In the genomic region with DNA sequence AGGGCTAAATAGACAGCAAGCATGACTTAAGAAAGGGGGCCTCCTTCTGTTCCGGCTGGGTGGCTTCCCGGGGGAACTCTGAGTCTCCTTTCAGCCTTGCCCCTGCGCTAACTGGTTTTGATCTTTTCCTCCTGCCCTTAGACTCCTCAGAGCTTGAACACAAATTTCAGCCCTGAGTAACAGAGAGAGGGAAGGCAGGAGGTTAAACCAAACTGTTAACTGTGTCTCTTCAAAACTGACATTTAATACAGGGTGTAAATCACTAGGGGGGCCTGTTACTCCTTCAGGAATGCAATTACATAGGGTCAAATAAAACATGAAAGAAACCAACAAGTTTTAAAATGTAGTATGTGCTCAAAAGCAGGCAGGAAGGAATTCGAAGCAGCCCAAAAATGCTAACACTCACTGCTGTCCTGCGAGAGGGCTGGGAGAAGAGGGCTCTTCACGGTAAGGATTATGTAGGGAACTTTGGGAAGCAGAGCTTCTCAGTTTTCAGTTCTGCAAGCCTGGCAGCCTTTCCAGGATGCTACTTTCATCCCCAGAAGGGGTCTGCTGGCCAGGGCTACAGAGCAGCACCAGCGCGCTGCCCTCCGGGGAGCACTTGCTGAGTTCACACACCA, we compare ENCODE assay signal across 9 mouse cellular contexts. TPM values are rescaled to one million over a fixed set of nuclear protein-coding genes. Genes with fewer than 3 reads are reported as not detected.
DNase-seq lines count a peak whose midpoint lies in the region; ATAC-seq and TF ChIP-seq lines count a peak whose summit lies in the region.
"Had no signal": no experiment of that assay in that cellular context is flagged by ENCODE, and none has a peak within 500 bp of the region (broad histone marks: within the 10 kb centered on the region; RNA-seq: fewer than 3 reads in every experiment).

No protein-coding gene starts in this region.

- ATAC-seq in forebrain, embryonic 14.5 days, result no peak
- ATAC-seq in forebrain, embryonic 11.5 days (replicated peaks; ENCODE audit: low FRiP score), result no peak

- 12% methylated on average over 9 of the region's 9 CpGs for WGBS in forebrain, embryonic 10.5 days
- 25% methylated on average over 9 of the region's 9 CpGs for WGBS in forebrain, embryonic 14.5 days
- WGBS in forebrain, embryonic 11.5 days, result 17% methylated on average over 9 of the region's 9 CpGs

- H3K27ac ChIP-seq in forebrain, embryonic 10.5 days, result peak overlapping the region; percentile 54; the same call in 1 of the 2 replicates
- no peak overlapping the region for H3K27ac ChIP-seq in forebrain, embryonic 14.5 days (ENCODE audit: low read depth, low read length)
- peak overlapping the region; percentile 55; the same call in 1 of the 2 replicates for H3K27ac ChIP-seq in embryonic fibroblast, embryonic 13.5 days (ENCODE audit: insufficient read depth, low read length)
- H3K27ac ChIP-seq in forebrain, embryonic 11.5 days (ENCODE audit: low read depth, low read length), result no peak overlapping the region
- H3K27ac ChIP-seq: left cerebral cortex, adult 2 months had no signal

- no peaks in the 10 kb centered on the region for H3K36me3 ChIP-seq in forebrain, embryonic 10.5 days (replicated peaks)
- no peaks in the 10 kb centered on the region for H3K36me3 ChIP-seq in forebrain, embryonic 14.5 days (ENCODE audit: control insufficient read depth, insufficient read depth, low read length)
- H3K36me3 ChIP-seq in forebrain, embryonic 11.5 days (ENCODE audit: control insufficient read depth, insufficient read depth, low read length), result no peaks in the 10 kb centered on the region

- H3K9me3 ChIP-seq in forebrain, embryonic 10.5 days, result no peaks in the 10 kb centered on the region
- no peaks in the 10 kb centered on the region for H3K9me3 ChIP-seq in forebrain, embryonic 14.5 days (replicated peaks; ENCODE audit: control insufficient read depth, low read length)
- H3K9me3 ChIP-seq in forebrain, embryonic 11.5 days (ENCODE audit: control insufficient read depth, low read length), result no peaks in the 10 kb centered on the region

- no peak overlapping the region for H3K9ac ChIP-seq in forebrain, embryonic 14.5 days (ENCODE audit: low read length)
- H3K9ac ChIP-seq in forebrain, embryonic 11.5 days (ENCODE audit: low read length), result no peak overlapping the region

- no peak for TF ChIP-seq POLR2A in embryonic fibroblast, embryonic 13.5 days (IDR thresholded peaks at IDR 0.05; ENCODE audit: low read depth, low read length)

- H3K4me3 ChIP-seq in forebrain, embryonic 10.5 days, result no peak overlapping the region
- no peak overlapping the region for H3K4me3 ChIP-seq in forebrain, embryonic 14.5 days (ENCODE audit: low read depth, low read length)
- no peak overlapping the region for H3K4me3 ChIP-seq in embryonic fibroblast, embryonic 13.5 days (ENCODE audit: insufficient read depth, low read length)
- H3K4me3 ChIP-seq in forebrain, embryonic 11.5 days (ENCODE audit: low read depth, low read length), result no peak overlapping the region
- H3K4me3 ChIP-seq: left cerebral cortex, adult 2 months had no signal

- H3K4me1 ChIP-seq in forebrain, embryonic 10.5 days, result peaks cover 13% of the 10 kb centered on the region
- no peaks in the 10 kb centered on the region for H3K4me1 ChIP-seq in forebrain, embryonic 14.5 days (ENCODE audit: control insufficient read depth, insufficient read depth, low read length)
- peaks cover 9% of the 10 kb centered on the region; the same call in 1 of the 2 replicates for H3K4me1 ChIP-seq in embryonic fibroblast, embryonic 13.5 days (ENCODE audit: control insufficient read depth, insufficient read depth, low read length)
- no peaks in the 10 kb centered on the region; the same call in 1 of the 2 replicates for H3K4me1 ChIP-seq in forebrain, embryonic 11.5 days (replicated peaks; ENCODE audit: control insufficient read depth, insufficient read depth, low read length)

- no peaks in the 10 kb centered on the region for H3K27me3 ChIP-seq in forebrain, embryonic 10.5 days (ENCODE audit: poor library complexity, severe bottlenecking)
- no peaks in the 10 kb centered on the region for H3K27me3 ChIP-seq in forebrain, embryonic 14.5 days (replicated peaks; ENCODE audit: control insufficient read depth, insufficient read depth, low read length)
- no peaks in the 10 kb centered on the region for H3K27me3 ChIP-seq in forebrain, embryonic 11.5 days (ENCODE audit: control insufficient read depth, insufficient read depth, low read length)

- H3K4me2 ChIP-seq in forebrain, embryonic 14.5 days (ENCODE audit: low read length), result no peak overlapping the region
- H3K4me2 ChIP-seq in forebrain, embryonic 11.5 days (ENCODE audit: low read depth, low read length, severe bottlenecking), result no peak overlapping the region

- no peak for TF ChIP-seq CTCF in embryonic fibroblast, embryonic 13.5 days (IDR thresholded peaks at IDR 0.05; ENCODE audit: borderline replicate concordance, insufficient read depth, low read length)

- no peak for DNase-seq in forebrain, embryonic 10.5 days (ENCODE audit: extremely low spot score, low spot score)
- no peak for DNase-seq in forebrain, embryonic 14.5 days (ENCODE audit: low spot score)
- DNase-seq in kidney, postnatal 10 days, result peak; percentile 28
- no peak for DNase-seq in kidney, adult 8-10 months
- DNase-seq in mesoderm, embryonic 11.5 days (ENCODE audit: low read depth, low spot score), result peak; percentile 68
- no peak for DNase-seq in thymus, postnatal 0 days (ENCODE audit: low spot score)
- DNase-seq in forebrain, embryonic 11.5 days (ENCODE audit: low spot score), result no peak

RNA-seq across cellular contexts. Expression of gene Bmp4, which starts 46.1 kb away (rescaled TPM):
- polyA plus RNA-seq in forebrain, embryonic 10.5 days (2016; fragmentation: Nextera tagmentation; extraction: Ambion mirVana), result 22.7 and 25.5 TPM in 2 replicates
- polyA plus RNA-seq in forebrain, embryonic 14.5 days (2014; fragmentation: Nextera tagmentation; extraction: Ambion mirVana), result 1.2 and 1.7 TPM in 2 replicates
- polyA plus RNA-seq in embryonic fibroblast, embryonic 13.5 days (2011; ENCODE audit: insufficient read length, low read depth, missing spikeins), result 33.6 and 43.7 TPM in 2 replicates
- 0.80 and 0.82 TPM in 2 replicates for polyA plus RNA-seq in thymus, postnatal 0 days (2015; fragmentation: Nextera tagmentation; extraction: Ambion mirVana)
- polyA plus RNA-seq in forebrain, embryonic 11.5 days (2014; fragmentation: Nextera tagmentation; extraction: Ambion mirVana), result 15.1 and 19.4 TPM in 2 replicates

RNA-seq across cellular contexts. Expression of gene Gm15217, which starts 57.4 kb away (rescaled TPM):
- polyA plus RNA-seq in forebrain, embryonic 10.5 days (2016; fragmentation: Nextera tagmentation; extraction: Ambion mirVana), result 0.20 TPM in 1 of 2 replicates, not detected in the other
- not detected in 2 replicates for polyA plus RNA-seq in forebrain, embryonic 14.5 days (2014; fragmentation: Nextera tagmentation; extraction: Ambion mirVana)
- polyA plus RNA-seq in embryonic fibroblast, embryonic 13.5 days (2011; ENCODE audit: insufficient read length, low read depth, missing spikeins), result not detected in 2 replicates
- polyA plus RNA-seq in thymus, postnatal 0 days (2015; fragmentation: Nextera tagmentation; extraction: Ambion mirVana), result not detected in 2 replicates
- polyA plus RNA-seq in forebrain, embryonic 11.5 days (2014; fragmentation: Nextera tagmentation; extraction: Ambion mirVana), result not detected in 2 replicates

Comparison
In these comparisons a context has a peak if more than half of its experiments do, and no peak if none do; other contexts are left out.
1. DNase-seq: peak in kidney, postnatal 10 days (single experiment) and mesoderm, embryonic 11.5 days (single experiment); none in forebrain, embryonic 10.5 days (single experiment), forebrain, embryonic 14.5 days (single experiment), kidney, adult 8-10 months (0 of 2), thymus, postnatal 0 days (single experiment) and forebrain, embryonic 11.5 days (single experiment).
2. H3K27ac ChIP-seq: peak in forebrain, embryonic 10.5 days (single experiment) and embryonic fibroblast, embryonic 13.5 days (single experiment); none in forebrain, embryonic 14.5 days (single experiment) and forebrain, embryonic 11.5 days (single experiment).